Mouse (Mus musculus) neutrophil, adult 5-6 weeks (primary cell): ENCODE measurements at regions not wholly inside any gene's neighbourhood (a gene's known extent, or its start where the extent isn't known, plus 50 kb on each side); places are given as distances from the start of the nearest gene placed in this dataset.
A peak's percentile ranks its signal among the peaks of the same experiment; 100 is the strongest.
"Not testable (repeated sequence)": the region's sequence is repeated elsewhere in the genome, so short reads cannot be mapped to it uniquely, and the experiment has no call there.

Source experiments
- ATAC-seq: fragments of 151-379, 151-347 bp; 2 replicates; pipeline ENCODE4 v1.8.0; 2017; ENCODE audit warnings: mild to moderate bottlenecking, moderate TSS enrichment; ENCODE audit not compliant: insufficient number of reproducible peaks, poor library complexity, low FRiP score, severe bottlenecking; ENCODE audit errors: extremely low read depth

DNA sequence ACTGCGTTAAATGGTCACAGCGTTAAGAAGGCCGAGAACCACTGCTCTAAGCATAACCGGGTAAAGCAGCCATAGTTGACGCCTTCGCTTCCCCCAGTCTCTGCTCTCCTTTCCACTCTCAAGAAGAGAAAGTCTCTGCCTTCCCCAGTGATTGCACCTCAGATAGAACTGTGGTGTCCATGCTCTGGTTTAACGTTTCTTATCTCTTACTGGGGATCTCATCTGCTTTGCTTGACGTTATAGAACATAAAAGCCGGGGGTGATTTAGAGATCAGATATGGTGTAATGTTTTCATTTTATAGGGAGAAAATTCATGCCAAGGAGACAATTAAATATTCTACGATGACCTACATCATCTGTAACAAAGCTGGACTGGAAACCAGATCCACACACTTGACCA, 103.1 kb upstream of the Mdm1 start:
- no peak for ATAC-seq

DNA sequence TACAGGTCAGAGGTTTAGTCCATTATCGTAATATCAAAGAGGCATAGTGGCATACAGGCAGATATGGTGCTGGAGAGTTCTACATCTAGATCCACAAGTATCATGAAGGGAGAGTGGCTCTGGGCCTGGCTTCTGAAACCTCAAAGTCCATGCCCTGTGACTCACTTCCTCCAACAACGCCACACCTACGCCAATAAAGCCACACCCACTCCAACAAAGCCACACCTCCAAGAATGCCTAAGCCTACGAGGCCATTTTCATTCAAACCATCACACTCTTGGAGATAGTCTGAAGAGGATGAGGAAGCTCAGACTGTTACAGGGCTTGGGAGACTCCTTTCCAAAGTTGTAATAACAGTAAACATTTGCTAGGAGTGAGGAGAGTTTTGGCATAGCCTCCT, 102.6 kb upstream of the Mdm1 start:
- 0 out of 2 replicates have a peak, but pooled peaks have one; percentile 9 for ATAC-seq

DNA sequence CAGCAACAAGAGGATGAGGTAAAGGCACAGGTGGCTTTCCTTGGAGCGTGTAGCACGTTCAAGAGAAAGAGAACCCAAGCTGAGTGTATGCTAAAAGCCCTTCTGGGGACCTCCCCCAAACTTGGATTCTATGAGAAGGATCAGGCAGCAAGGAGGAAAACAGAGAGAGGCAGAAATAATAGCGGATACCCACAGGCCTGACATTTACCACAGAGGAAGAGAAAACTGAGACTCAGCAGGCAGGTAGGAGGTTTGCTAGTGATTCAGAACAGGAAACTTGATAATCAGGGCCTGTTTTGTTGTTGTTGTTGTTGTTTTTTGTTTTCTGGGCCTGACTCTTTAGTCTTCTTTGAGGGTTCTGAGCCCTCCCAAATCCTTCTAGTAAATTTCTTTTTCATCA, 100.5 kb upstream of the Mdm1 start:
- no peak for ATAC-seq

DNA sequence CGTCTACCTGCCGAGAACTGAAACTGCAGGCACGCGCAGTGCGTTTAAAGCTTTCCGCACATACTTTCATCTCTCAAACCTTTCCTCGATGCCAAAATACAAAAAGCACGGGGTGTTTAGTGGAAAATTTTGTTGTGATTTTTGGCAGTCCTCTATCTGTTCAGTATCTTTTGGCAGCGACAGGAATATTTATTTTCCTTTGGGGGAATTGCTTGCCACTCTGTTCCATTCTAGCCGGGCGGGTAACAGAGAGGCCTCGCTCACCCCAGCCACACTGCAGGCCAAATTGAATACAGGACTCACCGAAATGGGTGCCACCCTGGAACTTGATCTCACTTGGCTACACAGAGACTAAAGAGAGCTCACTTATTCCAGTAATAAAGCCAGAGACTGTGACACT, 97.8 kb upstream of the Mdm1 start:
- no peak for ATAC-seq

DNA sequence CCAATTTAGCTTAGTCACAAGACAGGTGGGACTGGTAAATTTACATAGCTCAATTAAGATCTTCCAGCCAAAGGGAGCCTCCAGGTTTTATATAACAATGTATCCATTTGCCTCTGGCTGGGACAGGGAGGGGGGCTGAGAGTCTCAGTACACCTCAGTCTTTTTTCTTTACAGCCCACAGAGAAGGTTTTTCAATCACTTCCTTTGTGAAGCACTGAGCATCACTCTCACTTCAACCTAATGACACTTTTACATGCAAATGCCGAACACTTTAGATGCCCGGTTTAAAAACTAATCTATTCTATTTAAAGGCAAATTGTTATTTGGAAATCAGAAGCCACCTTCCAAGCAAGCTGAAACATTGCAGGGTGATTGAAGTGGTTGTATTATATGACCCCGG, 96.8 kb upstream of the Mdm1 start:
- ATAC-seq, result no peak

DNA sequence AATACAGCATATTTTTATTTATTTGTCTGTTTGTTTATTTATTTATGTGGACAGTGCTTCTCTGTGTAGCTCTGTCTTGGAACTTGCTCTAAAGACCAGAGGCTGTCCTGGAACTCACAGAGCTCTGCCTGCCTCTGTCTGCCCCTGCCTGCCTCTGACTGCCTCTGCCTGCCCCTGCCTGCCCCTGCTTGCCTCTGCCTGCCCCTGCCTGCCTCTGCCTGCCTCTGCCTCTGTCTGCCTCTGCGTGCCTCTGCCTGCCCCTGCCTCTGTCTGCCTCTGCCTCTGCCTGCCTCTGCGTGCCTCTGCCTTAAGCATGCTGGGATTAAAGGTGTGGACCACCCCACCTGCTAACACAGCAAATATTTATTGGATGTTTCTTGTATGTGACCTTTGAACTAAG, 96.2 kb upstream of the Mdm1 start:
- ATAC-seq, result no peak

DNA sequence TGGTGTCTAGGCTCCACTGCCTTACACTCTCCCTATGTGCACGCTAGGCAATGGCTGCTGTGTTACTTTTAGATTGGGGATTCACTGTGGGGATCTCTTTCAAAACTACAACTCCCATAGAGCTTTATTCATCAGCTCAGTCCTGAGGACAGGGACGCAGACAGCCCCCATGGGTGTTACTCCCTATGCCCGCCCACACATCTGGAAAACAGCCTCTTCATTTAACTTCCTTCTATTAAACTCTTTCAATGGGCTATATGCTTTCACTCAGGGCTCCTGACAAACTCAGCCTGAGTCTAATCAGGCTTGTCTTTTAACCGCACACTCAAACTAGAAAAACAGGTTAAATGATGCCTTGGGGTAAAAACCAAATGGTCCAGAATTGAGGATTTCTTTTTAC, 95.3 kb upstream of the Mdm1 start:
- ATAC-seq, result no peak

DNA sequence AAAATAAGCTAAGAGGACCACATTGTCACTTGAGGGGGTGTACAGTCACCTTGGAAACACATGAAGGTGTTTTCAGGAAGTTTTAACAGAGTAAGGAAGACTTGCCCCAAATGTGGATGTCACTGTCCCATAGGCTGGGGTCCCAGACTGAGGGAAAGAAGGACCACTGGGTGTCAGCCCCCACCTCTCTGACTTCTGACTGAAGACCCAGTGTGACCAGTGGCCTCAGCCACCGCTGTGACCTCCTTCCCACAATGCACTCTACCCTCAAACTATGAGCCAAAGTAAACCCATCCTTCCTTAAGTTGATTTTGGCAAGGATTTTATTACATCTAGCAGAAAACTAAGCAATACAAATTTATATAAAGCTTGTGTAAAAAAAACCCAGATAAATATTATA, 94.8 kb upstream of the Mdm1 start:
- ATAC-seq, result no peak

DNA sequence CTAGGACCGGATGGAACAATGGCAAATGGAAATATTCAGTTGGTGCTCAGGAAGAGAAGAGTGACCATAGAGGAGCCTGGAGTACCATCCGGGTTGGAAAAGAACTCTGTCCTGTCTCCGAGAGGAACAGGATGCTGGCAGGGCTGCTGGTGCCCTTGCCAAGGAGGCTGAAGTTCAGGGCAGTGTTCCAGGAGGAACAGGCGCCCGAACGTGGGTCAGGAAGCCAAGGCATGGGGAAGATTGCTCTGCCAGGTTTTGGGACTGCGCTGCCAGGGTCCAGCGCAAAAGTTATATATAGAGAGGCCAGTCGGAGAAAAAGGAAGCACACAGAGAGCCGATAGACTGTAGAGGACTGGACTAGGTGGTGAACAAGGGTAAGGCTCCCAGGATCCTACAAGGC, 92.3 kb upstream of the Mdm1 start:
- no peak for ATAC-seq

DNA sequence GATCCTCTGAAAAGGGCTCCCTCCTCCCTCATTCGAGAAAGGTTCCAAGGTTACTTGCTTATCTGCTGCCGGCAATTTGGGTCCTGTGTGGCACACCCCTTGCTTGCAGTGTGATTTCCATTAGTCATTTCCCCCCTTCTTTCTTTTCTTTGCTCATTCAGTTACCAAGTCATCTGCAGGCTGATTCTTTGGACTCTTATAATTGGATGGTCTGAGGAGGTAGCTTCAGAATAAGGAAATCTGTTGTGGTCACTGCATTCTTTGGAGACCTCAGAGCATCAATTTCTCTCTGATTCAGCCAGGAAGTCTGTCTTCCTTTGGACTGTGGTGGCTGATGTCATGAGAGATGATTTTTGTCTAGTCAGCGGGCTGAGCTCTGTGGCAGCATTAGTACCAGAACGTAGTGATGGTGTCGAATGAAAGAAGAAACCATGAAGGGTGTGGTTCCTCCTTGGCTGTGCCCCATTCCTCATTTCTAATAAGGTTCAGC, 91.4 kb upstream of the Mdm1 start:
- ATAC-seq, result peak; percentile 33; the same call in 1 of the 2 replicates

DNA sequence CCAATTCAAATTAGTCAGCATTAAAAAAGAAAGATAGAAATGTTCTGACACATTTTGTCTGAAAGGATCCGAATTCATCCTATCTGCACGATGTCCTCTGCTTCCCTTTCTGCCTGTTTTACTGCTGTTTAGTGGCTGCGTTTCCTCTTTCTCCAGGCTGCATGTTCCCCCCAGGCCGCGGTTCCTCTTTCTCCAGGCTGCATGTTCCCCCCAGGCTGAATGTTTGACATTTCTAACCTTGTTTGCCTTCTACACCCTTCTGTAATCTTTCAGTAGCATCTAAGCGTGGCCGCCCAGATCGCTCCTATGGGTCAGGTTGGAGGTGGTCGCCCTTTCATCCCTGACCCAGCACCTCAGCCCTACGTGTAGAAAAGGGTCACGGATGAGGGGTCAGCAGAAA, 89.6 kb upstream of the Mdm1 start:
- peak; percentile 62 for ATAC-seq

DNA sequence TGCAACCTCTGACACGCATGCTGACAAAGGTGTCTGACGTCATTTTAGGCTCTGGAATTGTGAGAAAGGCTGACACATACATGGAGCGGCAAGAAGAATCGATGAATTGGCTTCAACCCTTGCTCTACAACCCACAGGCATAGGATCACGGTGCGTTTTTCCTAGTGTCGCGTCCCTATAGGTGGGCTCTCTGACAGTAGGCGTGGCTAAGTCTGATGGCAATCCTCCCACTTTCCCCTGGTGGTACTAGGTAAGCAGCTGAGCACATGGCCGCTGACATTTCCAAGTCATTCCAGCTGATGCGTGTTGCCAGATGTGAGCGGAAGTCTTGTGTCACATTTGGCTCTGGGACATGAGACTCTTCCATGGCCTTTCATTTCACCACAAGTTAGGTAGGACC, 89.1 kb upstream of the Mdm1 start:
- ATAC-seq, result no peak

DNA sequence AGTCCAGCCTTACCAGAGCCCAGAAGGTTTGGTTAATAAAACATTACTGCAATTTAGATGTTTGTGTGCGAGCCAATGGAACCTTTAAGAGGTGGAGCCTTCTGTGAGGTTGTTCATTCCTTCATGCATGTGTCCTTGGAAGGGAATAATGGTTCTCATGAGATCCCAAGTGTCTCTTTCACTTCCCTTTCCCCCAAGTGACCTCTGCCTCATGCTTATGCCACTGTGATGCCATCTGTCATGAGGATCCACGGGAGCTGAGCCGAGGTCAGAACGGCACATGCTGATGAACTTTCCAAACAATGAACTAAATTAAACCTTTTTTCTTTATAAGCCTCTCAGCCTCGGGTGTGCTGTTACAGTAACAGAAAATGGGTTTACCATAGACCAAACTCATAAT, 88.6 kb upstream of the Mdm1 start:
- no peak for ATAC-seq

DNA sequence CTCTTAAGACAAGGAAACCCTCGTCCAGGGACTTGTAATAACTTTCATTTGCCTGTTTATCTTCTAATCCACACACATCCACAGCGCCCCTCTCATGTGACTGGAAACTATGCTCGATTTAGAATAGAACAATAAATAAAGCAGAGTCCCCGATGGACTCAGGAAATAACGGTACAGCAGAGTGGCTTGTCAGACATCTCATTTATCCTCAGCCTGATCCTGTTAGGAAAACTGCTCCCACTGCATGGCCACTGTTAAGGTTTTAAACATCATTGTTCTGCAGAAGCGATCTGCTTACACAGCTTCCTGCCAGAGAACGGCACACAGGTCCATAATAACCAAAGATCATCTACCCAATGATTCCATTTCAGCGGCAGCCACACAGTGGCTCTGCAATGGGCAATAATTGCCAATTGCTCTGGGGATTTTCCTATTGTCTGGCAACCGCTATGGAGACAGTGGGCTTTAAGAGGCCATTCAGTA, 84.8 kb upstream of the Mdm1 start:
- ATAC-seq, result no peak

DNA sequence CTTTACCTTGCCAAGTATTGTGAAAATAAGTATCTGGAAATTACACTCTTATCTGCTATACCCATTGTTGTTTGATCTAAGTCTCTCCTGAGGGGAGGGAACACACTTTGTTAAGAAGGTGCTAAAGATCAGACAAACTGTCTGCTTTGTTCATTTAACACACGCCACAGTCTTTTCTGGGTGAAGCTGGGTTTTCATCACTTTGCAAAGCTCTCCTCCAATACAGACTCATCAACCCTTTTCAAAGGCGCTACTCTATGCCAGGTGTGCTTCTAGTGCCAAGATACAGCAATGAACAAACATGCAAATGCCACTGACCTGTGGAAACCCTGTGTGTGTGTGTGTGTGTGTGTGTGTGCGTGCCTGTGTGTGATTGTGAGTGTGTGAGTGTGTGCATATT, 84.1 kb upstream of the Mdm1 start:
- ATAC-seq, result no peak

DNA sequence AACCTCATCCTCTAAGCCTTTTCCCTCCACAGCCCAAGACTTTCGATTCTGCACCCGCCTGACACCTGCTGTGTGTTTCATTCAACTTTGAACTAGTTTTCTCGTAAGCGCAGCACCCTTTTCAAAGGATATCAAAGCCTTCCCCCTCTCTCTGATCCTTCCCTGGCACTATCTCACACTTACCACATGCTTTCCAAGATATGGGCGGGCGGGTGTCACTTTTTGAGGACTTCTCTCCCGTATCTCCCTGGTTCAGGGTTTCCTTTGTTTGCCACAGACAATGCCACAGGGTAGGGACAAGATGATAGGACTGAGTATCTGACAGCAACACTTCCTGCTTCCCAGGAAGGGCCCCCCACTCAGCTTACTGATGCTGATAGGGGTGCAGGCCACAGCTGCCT, 76.8 kb upstream of the Mdm1 start:
- no peak for ATAC-seq

DNA sequence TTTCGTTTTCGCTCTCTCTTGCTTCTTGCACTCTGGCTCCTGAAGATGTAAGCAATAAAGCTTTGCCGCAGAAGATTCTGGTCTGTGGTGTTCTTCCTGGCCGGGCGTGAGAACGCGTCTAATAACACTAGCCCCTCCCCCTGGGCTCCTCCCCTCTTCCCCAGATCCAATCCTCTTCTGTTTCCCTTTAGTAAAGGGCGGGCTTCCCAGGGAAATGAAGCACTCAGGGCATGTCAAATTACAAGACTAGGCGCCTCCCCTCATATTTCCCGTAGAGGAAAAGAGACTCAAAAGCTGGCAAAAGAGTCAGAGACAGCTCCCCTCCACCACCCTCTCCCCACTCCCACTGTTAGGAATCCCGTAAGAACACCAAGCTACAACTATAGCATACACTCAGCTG, 65.3 kb upstream of the Mdm1 start:
- ATAC-seq, result not testable (repeated sequence)

DNA sequence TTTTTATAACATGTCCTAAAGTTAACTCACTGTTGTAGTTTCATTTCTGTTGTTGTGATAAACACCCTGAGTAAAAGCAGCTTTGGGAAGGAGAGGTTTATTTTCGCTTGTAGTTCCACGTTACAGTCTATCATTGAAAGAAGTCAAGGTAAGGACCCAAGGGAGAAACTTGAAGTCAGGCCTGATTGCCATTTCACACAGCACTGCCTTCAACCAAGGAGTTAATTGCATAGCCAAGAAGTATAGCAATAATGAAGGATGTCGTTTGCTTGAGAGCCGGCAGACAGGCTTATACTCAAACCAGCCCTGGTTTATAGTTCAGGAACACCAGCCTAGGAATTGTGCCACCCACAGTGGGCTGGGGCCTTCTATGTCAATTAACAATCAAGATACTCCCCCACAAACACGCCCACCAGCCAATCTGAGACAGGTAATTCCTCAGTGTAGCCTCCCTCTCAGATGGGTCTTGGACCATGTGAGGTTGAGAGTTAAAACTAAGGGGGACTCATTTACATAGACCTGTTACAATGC, 59.9 kb upstream of the Mdm1 start:
- no peak for ATAC-seq

DNA sequence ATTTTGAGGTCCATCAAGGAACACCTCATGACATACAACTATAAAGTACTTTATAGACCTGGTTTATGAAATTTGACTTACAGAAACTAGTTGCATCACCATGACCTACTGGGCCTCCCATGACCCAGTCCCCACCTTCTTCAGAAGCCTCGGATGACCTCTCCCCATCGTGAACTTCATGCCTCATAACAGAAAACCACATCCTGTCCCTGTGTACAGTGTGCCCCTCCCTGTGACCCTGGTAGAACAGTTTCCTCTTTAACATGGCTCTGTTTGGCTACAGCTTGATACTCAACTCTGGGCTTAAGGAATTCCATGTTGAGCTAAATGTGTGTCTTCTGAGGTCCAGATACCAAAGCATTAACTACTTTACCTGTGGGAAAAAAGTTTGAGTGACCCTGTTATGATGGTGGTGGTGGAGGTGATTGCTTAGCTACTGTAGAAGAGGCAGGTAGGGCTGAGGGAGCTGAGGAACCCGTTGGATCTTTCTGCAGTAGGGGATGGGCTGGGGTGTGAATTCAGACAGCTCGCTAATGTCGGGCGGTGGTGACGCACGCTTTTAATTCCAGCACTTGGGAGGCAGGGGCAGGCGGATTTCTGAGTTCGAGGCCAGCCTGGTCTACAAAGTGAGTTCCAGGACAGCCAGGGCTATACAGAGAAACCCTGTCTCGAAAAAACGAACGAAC, 58.4 kb upstream of the Mdm1 start:
- peak; percentile 83 for ATAC-seq

DNA sequence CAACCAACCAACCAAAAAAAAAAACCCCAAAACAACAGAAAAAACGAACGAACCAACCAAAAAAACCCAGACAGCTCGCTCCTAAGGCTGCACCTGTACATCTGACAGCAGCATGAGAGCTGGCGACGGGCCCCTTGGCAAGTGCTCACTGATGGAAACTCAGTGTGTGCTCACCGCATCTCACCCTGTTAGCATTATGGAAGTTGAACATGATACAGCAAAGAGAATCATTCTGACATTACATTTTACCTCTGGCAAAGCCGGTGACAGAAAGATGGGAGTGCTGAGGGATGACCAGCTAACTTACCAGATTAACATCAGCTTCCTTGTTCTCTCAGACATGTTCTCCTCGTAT, 57.9 kb upstream of the Mdm1 start:
- ATAC-seq, result no peak
